Mouse (Mus musculus): ENCODE measurements around the gene Mtch2. TPM values are rescaled to one million over a fixed set of nuclear protein-coding genes. Genes with fewer than 3 reads are reported as not detected.

The Mtch2 gene
- polyA plus RNA-seq, 1 experiment from 2014 or later = 232 TPM

Other genes with a start within 250 kb of the Mtch2 start
- gene Nup160, start 169.9 kb upstream of the Mtch2 start, polyA plus RNA-seq (2015; fragmentation: Nextera tagmentation; extraction: Ambion mirVana) = 40.4 and 42.7 TPM in 2 replicates
- gene Fnbp4, start 101.8 kb upstream of the Mtch2 start, polyA plus RNA-seq (2015; fragmentation: Nextera tagmentation; extraction: Ambion mirVana) = 79.8 and 87.5 TPM in 2 replicates
- gene Agbl2, start 64.4 kb upstream of the Mtch2 start, polyA plus RNA-seq (2015; fragmentation: Nextera tagmentation; extraction: Ambion mirVana) = 0.55 and 0.62 TPM in 2 replicates
- 10.3 and 13.5 TPM in 2 replicates for gene C1qtnf4, start 38.7 kb downstream of the Mtch2 start, polyA plus RNA-seq (2015; fragmentation: Nextera tagmentation; extraction: Ambion mirVana)
- 27.4 and 29.3 TPM in 2 replicates for gene Kbtbd4, start 57.6 kb downstream of the Mtch2 start, polyA plus RNA-seq (2015; fragmentation: Nextera tagmentation; extraction: Ambion mirVana)
- 211 and 241 TPM in 2 replicates for gene Ndufs3, start 57.7 kb downstream of the Mtch2 start, polyA plus RNA-seq (2015; fragmentation: Nextera tagmentation; extraction: Ambion mirVana)
- 77.6 and 83.4 TPM in 2 replicates for gene Celf1, start 93.2 kb downstream of the Mtch2 start, polyA plus RNA-seq (2015; fragmentation: Nextera tagmentation; extraction: Ambion mirVana)
- gene Rapsn, start 188.5 kb downstream of the Mtch2 start, polyA plus RNA-seq (2015; fragmentation: Nextera tagmentation; extraction: Ambion mirVana) = 2.0 and 4.5 TPM in 2 replicates
- 225 and 243 TPM in 2 replicates for gene Psmc3, start 206.9 kb downstream of the Mtch2 start, polyA plus RNA-seq (2015; fragmentation: Nextera tagmentation; extraction: Ambion mirVana)
- 42.8 and 45.5 TPM in 2 replicates for gene Slc39a13, start 223.3 kb downstream of the Mtch2 start, polyA plus RNA-seq (2015; fragmentation: Nextera tagmentation; extraction: Ambion mirVana)
- gene Spi1, start 235.2 kb downstream of the Mtch2 start, polyA plus RNA-seq (2015; fragmentation: Nextera tagmentation; extraction: Ambion mirVana) = 9.5 and 13.5 TPM in 2 replicates